Mouse (Mus musculus) kidney, embryonic 14.5 days (tissue): ENCODE measurements around the gene Tubb5. TPM values are rescaled to one million over a fixed set of nuclear protein-coding genes. Genes with fewer than 3 reads are reported as not detected.

ENCODE experiments used
- ATAC-seq: fragments of 200-750 bp; cut with Nextera tagmentation; 2 replicates; pipeline ENCODE4 v1.8.0; 2017; ENCODE audit warnings: moderate number of reproducible peaks, mild to moderate bottlenecking, moderate TSS enrichment, moderate library complexity; ENCODE audit not compliant: low FRiP score, low TSS enrichment
- H3K27ac ChIP-seq: fragments of 300-500 bp; sonication (generic); 2 replicates; pipeline ENCODE4 v1.5.1; 2014; ENCODE audit warnings: low read depth, mild to moderate bottlenecking, low read length, moderate library complexity, mixed read lengths
- H3K27me3 ChIP-seq: fragments of 300-500 bp; sonication (generic); 2 replicates; pipeline ENCODE4 v1.6.1; 2014; ENCODE audit warnings: mild to moderate bottlenecking, low read length; ENCODE audit not compliant: control insufficient read depth, insufficient read depth
- H3K36me3 ChIP-seq: fragments of 300-500 bp; sonication (generic); 2 replicates; pipeline ENCODE4 v1.6.1; 2014; ENCODE audit warnings: low read length, mixed read lengths; ENCODE audit not compliant: control insufficient read depth, insufficient read depth
- H3K4me1 ChIP-seq: fragments of 300-500 bp; sonication (generic); 2 replicates; pipeline ENCODE4 v1.6.1; 2014; ENCODE audit warnings: low read length, mixed read lengths; ENCODE audit not compliant: control insufficient read depth, insufficient read depth
- H3K4me2 ChIP-seq: fragments of 300-500 bp; sonication (generic); replicated peaks from 2 replicates; pipeline ENCODE4 v1.6.1; 2014; ENCODE audit warnings: low read depth, mild to moderate bottlenecking, low read length
- H3K4me3 ChIP-seq: fragments of 300-500 bp; sonication (generic); 2 replicates; pipeline ENCODE4 v1.5.1; 2014; ENCODE audit warnings: mild to moderate bottlenecking, low read length
- H3K9ac ChIP-seq: fragments of 300-500 bp; sonication (generic); 2 replicates; pipeline ENCODE4 v1.6.1; 2014; ENCODE audit warnings: low read depth, mild to moderate bottlenecking, low read length, moderate library complexity
- H3K9me3 ChIP-seq: fragments of 300-500 bp; sonication (generic); 2 replicates; pipeline ENCODE4 v1.6.1; 2016; ENCODE audit warnings: low read length; ENCODE audit not compliant: control insufficient read depth
- WGBS: fragments of 180-500 bp; shearing (Covaris S2); extraction: QIAGEN DNeasy Blood & Tissue Kit; methylation state at CpG from one replicate; pipeline ENCODE4 v1.1.7; 2014; 5-methylcytosine and 5-hydroxymethylcytosine counted together
- polyA plus RNA-seq: library from polyadenylated mRNA; unstranded; fragments of >200 nt; fragmentation: Nextera tagmentation; extraction: Ambion mirVana; gene quantifications from 2 replicates; pipeline ENCODE4 v1.2.1, GENCODE M21; 2014

Tubb5 gene
- polyA plus RNA-seq, 1 experiment from 2014 or later: 1,103 TPM

DNA sequence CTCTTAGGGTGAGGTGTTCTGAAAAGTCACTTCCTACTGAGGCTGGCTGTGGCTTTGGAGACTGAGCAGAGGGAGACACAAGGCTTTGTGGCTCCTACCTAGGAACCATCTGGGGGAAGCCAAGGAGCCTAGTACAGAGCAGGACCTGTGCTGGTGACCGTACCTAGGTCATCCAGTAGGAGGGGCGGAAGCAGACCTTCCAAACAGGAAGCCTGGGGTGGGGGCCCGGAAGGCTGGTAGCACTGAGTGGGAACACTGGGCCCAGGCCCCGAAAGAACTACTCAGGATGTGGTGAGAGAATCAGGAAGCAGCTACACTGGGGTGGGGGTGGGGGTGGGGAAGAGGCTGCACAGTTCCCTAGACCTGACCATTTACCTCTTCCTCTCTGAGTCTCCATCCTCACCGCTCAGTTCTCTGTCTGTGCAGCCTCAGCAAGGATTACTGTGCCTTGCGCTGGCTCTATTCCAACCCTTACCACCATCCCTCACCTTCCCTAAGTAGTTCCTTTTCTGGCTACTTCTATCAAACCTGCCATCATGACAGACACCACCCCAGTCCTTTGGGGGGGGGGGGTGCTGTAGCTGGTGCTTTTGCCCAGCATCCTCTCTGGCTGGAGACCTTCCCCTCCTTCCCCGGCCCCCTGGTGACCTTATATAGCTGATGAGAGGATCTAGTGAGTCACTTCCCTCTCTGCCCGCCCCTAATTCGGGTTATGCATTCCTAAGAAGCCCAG is 32.2 kb upstream of the Tubb5 start:
- Histone ChIP-seq H3K4me3 (peak overlapping the region; percentile 54), H3K9ac (0 out of 2 replicates have a peak overlapping the region, but pooled peaks have one; percentile 8), H3K4me2 (peak overlapping the region; percentile 58), H3K4me1 (peaks cover 33% of the 10 kb centered on the region), H3K36me3 (peaks cover 23% of the 10 kb centered on the region; the same call in 1 of the 2 replicates), H3K27ac (peak overlapping the region; percentile 74; the same call in 1 of the 2 replicates), H3K27me3 (no peaks in the 10 kb centered on the region), H3K9me3 (no peaks in the 10 kb centered on the region)
- ATAC-seq: no peak
- WGBS: 57% methylated on average over 9 of the region's 9 CpGs

DNA sequence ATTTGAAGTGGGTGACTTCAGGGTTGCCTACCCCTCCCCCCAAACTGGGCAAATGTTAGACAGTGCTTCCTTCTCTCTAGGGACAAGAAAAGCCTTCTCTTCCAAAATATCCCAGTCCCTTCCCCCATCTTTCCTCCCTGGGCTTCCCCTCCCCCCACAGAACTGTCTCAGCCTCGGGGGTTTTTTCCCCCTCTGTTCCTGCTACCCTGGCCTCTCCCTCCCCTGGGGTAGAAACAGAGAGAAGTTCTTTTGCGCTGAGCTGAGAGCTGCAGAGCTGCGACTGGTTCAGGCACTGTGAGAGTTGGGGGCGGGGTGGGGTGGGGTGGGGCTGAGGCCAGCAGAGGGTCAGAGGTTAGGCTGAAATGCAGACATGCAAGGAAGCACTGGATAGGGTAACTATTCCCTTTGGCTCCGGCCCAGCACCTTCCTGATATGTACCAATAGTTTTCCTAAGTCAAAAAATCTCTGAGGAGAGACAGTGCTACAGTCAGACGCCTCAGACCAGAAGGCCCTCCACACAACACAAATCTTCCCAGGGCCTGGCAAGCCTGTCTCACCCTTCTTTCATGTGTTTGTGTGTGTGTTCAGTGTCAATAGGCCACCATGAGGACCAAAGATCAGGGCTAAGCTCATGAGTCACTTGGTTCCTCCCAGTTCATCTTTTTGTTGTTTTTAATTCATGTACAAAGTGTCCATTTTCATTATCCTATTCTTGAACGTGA is 31.4 kb upstream of the Tubb5 start:
- Histone ChIP-seq H3K9me3 (no peaks in the 10 kb centered on the region), H3K4me3 (peak overlapping the region; percentile 54), H3K4me1 (peaks cover 39% of the 10 kb centered on the region), H3K27me3 (no peaks in the 10 kb centered on the region), H3K27ac (peak overlapping the region; percentile 74), H3K36me3 (peaks cover 14% of the 10 kb centered on the region; the same call in 1 of the 2 replicates), H3K9ac (peak overlapping the region; percentile 60), H3K4me2 (peak overlapping the region; percentile 58)
- 1% methylated on average over 7 of the region's 7 CpGs for WGBS
- ATAC-seq: no peak

DNA sequence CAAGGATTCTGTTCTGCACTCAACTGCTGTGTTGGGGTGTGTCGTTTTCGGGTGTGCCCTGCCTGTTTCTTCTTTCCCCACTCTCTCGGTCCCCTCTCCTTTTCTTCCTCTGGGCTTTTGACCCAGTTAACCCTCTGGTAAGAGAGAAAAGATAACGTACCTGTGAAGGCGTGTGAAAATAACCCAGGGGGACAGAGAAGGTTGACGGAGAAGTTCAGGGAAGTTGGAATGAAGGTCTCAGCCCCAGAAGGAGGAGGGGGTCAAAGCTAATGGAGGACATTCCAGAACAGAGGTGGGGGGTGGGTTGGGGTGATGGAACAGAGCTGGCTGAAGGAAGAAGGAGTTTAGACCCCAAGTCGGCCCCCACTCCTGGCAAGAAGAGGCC is 30.8 kb upstream of the Tubb5 start:
- Histone ChIP-seq H3K9ac (peak overlapping the region; percentile 60), H3K9me3 (no peaks in the 10 kb centered on the region), H3K27me3 (no peaks in the 10 kb centered on the region), H3K4me2 (peak overlapping the region; percentile 58), H3K4me1 (peaks cover 41% of the 10 kb centered on the region), H3K27ac (peak overlapping the region; percentile 74; the same call in 1 of the 2 replicates), H3K36me3 (peaks cover 10% of the 10 kb centered on the region; the same call in 1 of the 2 replicates), H3K4me3 (peak overlapping the region; percentile 54)
- no peak for ATAC-seq
- WGBS: 5% methylated on average over 7 of the region's 7 CpGs

DNA sequence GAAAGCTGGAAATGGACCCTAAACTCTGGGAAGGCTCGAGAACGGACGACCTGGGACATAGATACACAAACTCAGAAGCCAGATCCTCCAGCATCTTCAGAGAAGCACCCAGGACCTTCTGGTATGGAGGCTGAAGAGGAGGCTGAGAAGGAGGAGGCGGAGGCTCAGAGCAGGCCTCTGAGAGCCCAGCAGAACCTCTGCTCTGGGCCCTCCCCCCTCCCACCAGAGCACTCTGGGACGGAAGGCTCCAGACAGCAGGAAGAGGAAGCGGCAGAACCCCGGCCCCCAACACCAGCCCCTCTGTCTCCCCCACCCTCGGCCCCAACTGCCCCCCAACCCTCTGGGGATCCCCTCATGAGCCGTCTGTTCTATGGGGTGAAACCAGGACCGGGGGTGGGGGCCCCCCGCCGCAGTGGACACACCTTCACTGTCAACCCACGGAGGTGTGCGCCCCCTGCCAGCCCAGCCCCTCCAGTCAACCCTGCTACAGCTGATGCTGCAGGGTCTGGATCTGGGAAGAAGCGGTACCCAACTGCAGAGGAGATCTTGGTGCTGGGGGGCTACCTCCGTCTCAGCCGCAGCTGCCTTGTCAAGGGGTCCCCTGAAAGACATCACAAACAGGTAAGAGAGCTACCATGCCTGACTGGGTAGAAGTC is 30.2 kb upstream of the Tubb5 start:
- Histone ChIP-seq H3K36me3 (peaks cover 9% of the 10 kb centered on the region; the same call in 1 of the 2 replicates), H3K4me3 (peak overlapping the region; percentile 54), H3K9ac (peak overlapping the region; percentile 60), H3K9me3 (no peaks in the 10 kb centered on the region), H3K4me2 (peak overlapping the region; percentile 58), H3K27me3 (no peaks in the 10 kb centered on the region), H3K4me1 (peaks cover 41% of the 10 kb centered on the region), H3K27ac (peak overlapping the region; percentile 91; the same call in 1 of the 2 replicates)
- 24% methylated on average over 14 of the region's 17 CpGs for WGBS
- ATAC-seq: no peak

DNA sequence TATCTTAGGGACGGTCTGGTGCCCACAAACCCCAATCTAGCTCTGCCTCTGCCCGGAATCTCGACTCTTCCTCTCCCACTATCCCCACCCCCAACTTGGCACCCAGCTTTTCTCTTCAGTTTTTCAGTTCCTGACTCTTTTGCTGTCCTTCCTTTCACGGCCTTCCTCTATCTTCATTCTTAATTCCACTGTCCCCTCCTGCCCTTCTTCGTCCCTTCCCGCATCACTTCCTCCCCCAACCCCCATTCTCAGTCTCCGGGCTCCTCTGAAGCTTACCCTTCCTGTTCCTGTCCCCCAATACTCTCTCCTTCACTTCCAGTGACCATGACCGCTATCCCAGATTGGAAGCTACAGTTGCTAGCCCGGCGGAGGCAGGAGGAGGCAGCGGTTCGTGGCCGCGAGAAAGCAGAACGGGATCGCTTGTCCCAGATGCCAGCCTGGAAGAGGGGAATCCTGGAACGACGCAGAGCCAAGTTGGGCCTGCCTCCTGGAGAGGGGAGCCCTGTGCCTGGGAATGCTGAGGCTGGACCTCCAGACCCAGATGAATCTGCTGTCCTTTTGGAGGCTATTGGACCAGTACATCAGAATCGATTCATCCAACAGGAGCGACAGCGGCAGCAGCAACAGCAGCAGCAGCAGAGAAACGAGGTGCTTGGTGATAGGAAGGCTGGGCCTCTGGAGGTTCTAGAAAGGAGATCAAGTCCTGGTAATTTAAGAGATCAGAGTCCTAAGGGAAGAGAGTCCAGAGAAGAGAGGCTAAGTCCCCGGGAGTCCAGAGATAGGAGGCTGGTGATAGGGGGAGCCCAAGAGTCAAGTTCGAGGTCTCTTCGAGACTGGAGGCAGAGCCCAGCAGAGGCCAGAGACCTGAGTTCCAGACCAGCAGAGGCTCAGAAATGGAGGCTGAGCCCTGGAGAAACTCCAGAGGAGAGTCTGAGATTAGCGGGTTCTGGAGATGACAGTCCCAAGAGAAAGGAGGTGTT is 29.1 kb upstream of the Tubb5 start:
- Histone ChIP-seq H3K36me3 (0 out of 2 replicates have a peak, but pooled peaks cover 3% of the 10 kb centered on the region), H3K27me3 (no peaks in the 10 kb centered on the region), H3K27ac (peak overlapping the region; percentile 91), H3K9ac (peak overlapping the region; percentile 60), H3K4me1 (peaks cover 41% of the 10 kb centered on the region), H3K9me3 (no peaks in the 10 kb centered on the region), H3K4me3 (peak overlapping the region; percentile 54), H3K4me2 (peak overlapping the region; percentile 58)
- WGBS: 11% methylated on average over 26 of the region's 26 CpGs
- ATAC-seq: no peak

DNA sequence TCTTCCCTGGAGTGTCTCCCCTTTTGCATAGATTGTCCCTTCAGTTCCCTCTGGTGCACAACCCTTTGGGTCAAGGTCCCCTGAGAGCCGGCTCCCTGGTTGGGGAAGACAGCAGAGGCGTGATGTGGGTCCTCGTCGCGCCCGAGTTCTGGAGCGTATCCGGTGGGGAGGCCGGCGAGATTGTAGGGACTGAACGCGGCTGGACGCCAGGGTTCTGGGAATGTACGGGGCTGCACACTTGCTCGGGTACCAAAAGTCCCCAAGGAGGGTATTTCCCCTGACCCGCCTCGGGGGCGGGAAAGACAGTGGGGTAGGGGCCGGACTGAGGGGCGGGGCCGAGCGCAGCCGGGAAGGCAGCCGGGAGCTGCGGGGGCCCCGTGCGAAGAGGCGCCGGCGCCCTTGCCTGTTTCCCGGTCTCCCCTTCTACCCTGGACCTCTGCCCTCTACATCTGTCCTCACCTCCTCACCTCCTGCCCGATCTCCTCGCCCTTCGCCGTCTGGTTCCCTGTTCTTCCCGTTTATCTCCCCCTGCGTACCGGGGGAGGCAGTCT is 28.2 kb upstream of the Tubb5 start:
- Histone ChIP-seq H3K27me3 (no peaks in the 10 kb centered on the region), H3K36me3 (0 out of 2 replicates have a peak, but pooled peaks cover 3% of the 10 kb centered on the region), H3K9me3 (no peaks in the 10 kb centered on the region), H3K4me1 (peaks cover 41% of the 10 kb centered on the region), H3K9ac (peak overlapping the region; percentile 60), H3K4me2 (peak overlapping the region; percentile 58), H3K4me3 (peak overlapping the region; percentile 54), H3K27ac (peak overlapping the region; percentile 91)
- WGBS: under 1% methylated on average over 35 of the region's 38 CpGs
- peak; percentile 50 for ATAC-seq

DNA sequence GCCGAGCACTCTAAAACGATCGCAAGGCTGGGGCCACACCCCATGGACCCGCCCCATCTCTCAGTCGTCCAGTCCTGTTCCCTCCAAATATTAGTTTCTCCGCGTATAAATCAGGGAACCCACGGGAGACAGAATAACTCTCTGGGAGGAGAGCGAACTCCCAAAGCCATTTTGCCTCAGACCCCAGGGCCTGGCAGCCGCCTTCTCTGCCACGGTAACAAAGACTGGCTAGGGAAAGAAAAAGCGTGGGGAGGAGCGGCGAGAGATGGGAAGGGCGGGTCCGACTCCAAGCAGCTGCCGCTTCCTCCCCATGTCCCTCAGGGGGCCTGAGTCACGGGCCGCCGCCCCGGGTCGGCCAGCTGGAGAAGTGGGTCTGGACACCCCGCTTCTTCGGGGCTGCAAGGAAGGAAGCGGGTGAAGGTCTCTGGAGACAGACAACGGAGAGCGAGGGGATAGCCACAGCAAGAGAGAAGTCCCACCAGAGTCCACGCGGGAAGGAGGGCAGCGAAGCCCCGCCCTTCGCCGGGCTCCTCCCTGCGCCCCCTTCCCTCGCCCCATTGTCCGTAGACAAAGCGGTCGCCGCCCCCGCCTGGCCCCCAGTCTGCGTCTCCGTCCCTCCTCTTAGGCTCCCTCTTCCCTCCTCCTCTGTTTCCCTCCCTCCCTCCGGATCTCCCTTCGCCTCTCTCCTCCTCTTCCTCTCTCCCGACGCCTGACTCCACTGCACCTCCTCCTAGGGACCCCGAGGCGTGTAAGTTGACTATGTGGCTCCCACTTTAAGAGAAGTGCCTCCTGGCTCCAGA is 27.6 kb upstream of the Tubb5 start, which contains the start of gene Ppp1r18:
Gene Ppp1r18 (plus strand): TSS at position 113 of the 800 bp plus-strand sequence.
- Histone ChIP-seq H3K27ac (peak within 1 kb of the TSS; percentile 91), H3K4me2 (peak within 1 kb of the TSS; percentile 58), H3K36me3 (no peaks in the 10 kb centered on the region), H3K4me1 (peaks cover 44% of the 10 kb centered on the region), H3K27me3 (no peaks in the 10 kb centered on the region), H3K9ac (peak within 1 kb of the TSS; percentile 60), H3K9me3 (no peaks in the 10 kb centered on the region), H3K4me3 (peak within 1 kb of the TSS; percentile 54)
- peak; percentile 65 for ATAC-seq
- WGBS: 1% methylated on average over 46 of the region's 48 CpGs
